Mouse (Mus musculus): ENCODE measurements at regions not wholly inside any gene's neighbourhood (a gene's known extent, or its start where the extent isn't known, plus 50 kb on each side); places are given as distances from the start of the nearest gene placed in this dataset.
A peak's percentile ranks its signal among the peaks of the same experiment; 100 is the strongest.
"Not testable (repeated sequence)": the region's sequence is repeated elsewhere in the genome, so short reads cannot be mapped to it uniquely, and the experiment has no call there.

DNA sequence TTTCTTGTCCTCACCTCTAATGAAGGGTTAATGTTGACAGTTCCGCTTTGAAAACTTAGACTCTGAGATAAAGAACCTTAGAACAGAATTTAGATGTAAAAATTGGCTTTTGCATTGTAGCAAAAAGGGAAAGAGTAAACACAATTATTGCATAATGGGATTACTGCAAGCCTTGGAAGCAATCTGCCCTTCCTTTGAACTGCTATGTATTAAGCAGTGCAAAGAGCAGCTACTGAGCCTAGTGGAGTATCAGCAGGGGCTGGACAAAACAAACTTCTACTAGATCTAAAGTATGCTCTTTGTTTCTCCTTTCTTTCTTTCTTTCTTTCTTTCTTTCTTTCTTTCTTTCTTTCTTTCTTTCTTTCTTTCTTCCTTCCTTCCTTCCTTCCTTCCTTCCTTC, 434.9 kb downstream of the Serpinb8 start:
- H3K4me1 ChIP-seq (replicated peaks): no peaks in the 10 kb centered on the region
- H3K4me2 ChIP-seq: no peak overlapping the region
- H3K36me3 ChIP-seq: no peaks in the 10 kb centered on the region
- no peak overlapping the region for H3K27ac ChIP-seq (replicated peaks)
- no peak for ATAC-seq (ENCODE audit: low read depth)
- H3K4me3 ChIP-seq: no peak overlapping the region
- WGBS: 83% methylated on average over 1 of the region's 1 CpGs
- no peaks in the 10 kb centered on the region for H3K27me3 ChIP-seq
- no peaks in the 10 kb centered on the region for H3K9me3 ChIP-seq
- H3K9ac ChIP-seq: no peak overlapping the region

DNA sequence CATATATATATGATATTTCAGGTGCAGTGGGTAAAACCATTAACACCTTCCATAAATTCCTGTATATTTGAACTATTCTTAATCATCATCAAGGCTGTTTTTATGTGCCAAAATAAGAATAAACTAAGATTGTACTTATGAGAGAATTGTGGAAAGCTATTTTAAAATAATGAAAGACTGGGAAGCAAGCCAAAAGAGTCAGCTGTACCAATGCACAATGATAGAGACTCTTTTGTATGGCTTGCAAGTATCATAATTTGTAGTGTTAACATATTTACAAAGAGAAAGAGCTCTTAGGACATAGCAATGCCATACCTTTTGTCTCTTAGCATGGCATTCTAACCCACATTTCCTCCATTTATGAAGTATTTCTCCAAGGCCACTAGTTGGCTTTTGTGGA, 436.7 kb downstream of the Serpinb8 start:
- ATAC-seq (ENCODE audit: low read depth): no peak
- Histone ChIP-seq H3K9me3 (no peaks in the 10 kb centered on the region), H3K27me3 (no peaks in the 10 kb centered on the region), H3K36me3 (no peaks in the 10 kb centered on the region), H3K27ac (replicated peaks) (no peak overlapping the region), H3K4me1 (replicated peaks) (no peaks in the 10 kb centered on the region), H3K9ac (no peak overlapping the region), H3K4me2 (no peak overlapping the region), H3K4me3 (no peak overlapping the region)

DNA sequence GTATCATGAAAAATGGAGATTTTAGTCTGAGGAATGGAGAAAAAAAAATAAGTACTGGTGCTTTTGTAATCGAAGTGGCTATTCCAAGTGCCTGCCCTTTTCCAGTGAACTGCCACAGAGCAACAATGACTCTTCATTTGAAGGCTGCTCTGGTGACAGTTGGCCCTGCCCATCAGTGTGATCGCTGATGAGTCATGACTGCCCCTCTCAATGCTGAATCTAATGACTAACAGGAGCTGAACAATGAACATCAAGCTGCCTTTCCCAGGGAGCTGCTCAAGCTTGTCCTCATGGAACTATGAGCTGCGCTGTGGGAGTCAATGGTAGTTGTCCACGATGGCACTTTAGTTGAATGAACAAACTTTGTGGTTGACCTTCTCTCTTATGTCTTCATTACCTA, 456.4 kb downstream of the Serpinb8 start:
- Histone ChIP-seq H3K4me3 (no peak overlapping the region), H3K4me2 (no peak overlapping the region), H3K9me3 (no peaks in the 10 kb centered on the region), H3K9ac (no peak overlapping the region), H3K27me3 (no peaks in the 10 kb centered on the region), H3K27ac (replicated peaks) (no peak overlapping the region), H3K4me1 (replicated peaks) (peaks cover 3% of the 10 kb centered on the region; the same call in 1 of the 2 replicates), H3K36me3 (no peaks in the 10 kb centered on the region)
- WGBS: 78% methylated on average over 4 of the region's 4 CpGs
- ATAC-seq (ENCODE audit: low read depth): no peak

DNA sequence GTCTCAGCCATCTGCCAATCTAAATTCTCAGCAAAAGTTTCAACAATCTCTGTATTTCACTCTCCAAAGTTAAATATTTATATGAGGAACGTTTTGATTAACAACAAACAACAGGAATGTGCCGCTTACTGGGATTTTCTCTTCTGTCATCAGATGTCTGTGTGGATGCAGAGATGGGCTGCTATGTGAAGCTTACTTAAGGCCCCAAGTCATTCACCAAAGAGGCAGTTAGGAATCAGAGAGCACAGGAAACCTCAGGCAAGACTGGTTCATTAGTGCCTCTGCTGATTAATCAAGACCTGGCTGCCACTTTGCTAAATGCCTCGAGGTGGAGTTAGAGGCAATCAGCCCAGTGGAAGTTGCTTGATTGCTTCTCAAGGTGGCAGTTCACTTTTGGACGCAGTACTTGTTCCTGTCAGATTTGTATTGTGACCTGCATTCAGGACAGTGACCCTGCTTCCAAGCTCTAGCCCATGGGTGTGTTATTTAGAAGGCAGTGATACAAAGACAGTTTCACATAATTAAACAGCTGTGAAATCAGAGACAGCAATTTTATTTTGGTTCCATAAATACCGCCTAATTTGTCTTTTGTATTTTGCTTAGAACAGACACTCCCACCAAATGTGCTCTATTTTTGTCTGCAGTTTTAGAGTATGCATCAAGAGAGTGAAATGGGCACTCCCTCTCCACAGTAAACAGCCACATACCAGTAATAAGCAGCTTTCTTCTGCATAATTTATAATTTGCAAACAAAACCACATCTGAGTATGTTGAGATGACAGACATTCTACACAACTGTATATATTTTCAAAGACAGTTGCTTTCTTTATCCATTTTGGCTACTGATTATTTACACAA, 457.3 kb downstream of the Serpinb8 start:
- H3K27ac ChIP-seq (replicated peaks): no peak overlapping the region
- no peak for ATAC-seq (ENCODE audit: low read depth)
- H3K4me3 ChIP-seq: no peak overlapping the region
- H3K36me3 ChIP-seq: no peaks in the 10 kb centered on the region
- no peaks in the 10 kb centered on the region for H3K9me3 ChIP-seq
- no peak overlapping the region for H3K9ac ChIP-seq
- H3K4me1 ChIP-seq (replicated peaks): peaks cover 3% of the 10 kb centered on the region; the same call in 1 of the 2 replicates
- 58% methylated on average over 5 of the region's 5 CpGs for WGBS
- no peak overlapping the region for H3K4me2 ChIP-seq
- H3K27me3 ChIP-seq: no peaks in the 10 kb centered on the region

DNA sequence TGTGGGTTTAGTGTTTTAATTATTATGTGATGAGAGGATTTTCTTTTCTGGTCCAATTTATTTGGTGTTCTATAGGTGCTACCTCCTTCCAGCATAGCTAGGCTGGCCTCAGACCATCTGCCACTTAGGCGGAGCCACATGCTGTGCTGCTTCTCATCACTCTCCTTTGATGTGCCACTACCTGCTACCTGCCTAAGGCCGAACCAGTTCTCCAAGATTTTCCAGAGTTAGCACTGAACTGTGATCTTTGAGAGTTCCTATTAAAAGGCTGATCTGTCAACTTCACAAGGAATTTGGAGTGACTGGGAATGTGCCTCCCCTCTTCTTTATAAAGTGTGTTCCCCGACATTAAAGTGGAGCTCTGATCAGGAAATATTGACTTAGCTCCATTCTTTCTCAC, 504.8 kb downstream of the Serpinb8 start:
- Histone ChIP-seq H3K27ac (replicated peaks) (no peak overlapping the region), H3K27me3 (no peaks in the 10 kb centered on the region), H3K36me3 (no peaks in the 10 kb centered on the region), H3K9ac (no peak overlapping the region), H3K4me1 (replicated peaks) (no peaks in the 10 kb centered on the region), H3K4me2 (no peak overlapping the region), H3K4me3 (no peak overlapping the region), H3K9me3 (no peaks in the 10 kb centered on the region)
- no peak for ATAC-seq (ENCODE audit: low read depth)
- 87% methylated on average over 3 of the region's 3 CpGs for WGBS

DNA sequence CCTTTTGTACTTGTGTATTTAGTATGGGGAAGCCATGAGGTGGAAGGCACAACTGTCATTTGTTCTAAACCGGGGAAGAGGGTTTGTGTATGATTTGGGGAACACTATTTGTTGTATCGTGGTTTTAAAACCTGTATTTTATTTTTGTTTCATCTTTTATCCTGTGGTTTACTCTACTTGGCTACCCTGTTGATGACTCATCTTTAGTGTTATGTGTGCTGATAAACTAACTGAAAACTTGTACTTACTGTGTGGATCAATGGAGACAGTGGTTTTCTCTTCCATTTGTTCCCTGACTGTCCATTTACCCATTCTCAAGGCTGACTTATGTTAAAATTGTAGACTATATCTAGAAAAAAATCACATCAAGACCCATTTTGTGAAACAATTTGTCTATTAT, 512.8 kb downstream of the Serpinb8 start:
- Histone ChIP-seq H3K4me3 (no peak overlapping the region), H3K4me2 (no peak overlapping the region), H3K27ac (replicated peaks) (no peak overlapping the region), H3K36me3 (no peaks in the 10 kb centered on the region), H3K4me1 (replicated peaks) (no peaks in the 10 kb centered on the region), H3K9me3 (no peaks in the 10 kb centered on the region), H3K9ac (no peak overlapping the region), H3K27me3 (no peaks in the 10 kb centered on the region)
- 88% methylated on average over 2 of the region's 2 CpGs for WGBS
- ATAC-seq (ENCODE audit: low read depth): no peak

DNA sequence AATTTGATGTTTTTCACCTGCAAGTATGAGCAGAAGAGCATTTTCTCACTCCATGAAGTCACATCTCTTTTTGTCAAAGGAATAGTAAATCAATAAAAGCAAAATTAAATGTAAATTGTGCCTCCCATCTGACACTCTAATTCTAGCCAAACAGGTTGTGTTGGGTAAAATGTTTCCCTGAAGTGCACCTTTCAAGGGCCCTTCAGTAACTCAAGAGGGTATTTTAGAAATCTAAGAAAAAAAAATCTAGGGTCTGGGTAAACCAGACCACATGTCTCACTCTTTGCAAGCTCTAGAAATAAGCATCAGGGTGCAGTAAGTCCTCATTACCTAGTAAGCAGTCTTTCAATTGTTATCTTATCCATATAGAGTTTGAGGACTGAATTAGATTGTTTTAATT, 521.2 kb downstream of the Serpinb8 start:
- ATAC-seq (ENCODE audit: low read depth): no peak
- Histone ChIP-seq H3K36me3 (no peaks in the 10 kb centered on the region), H3K27ac (replicated peaks) (no peak overlapping the region), H3K4me1 (replicated peaks) (no peaks in the 10 kb centered on the region), H3K4me3 (no peak overlapping the region), H3K9ac (no peak overlapping the region), H3K9me3 (no peaks in the 10 kb centered on the region), H3K4me2 (no peak overlapping the region), H3K27me3 (no peaks in the 10 kb centered on the region)

DNA sequence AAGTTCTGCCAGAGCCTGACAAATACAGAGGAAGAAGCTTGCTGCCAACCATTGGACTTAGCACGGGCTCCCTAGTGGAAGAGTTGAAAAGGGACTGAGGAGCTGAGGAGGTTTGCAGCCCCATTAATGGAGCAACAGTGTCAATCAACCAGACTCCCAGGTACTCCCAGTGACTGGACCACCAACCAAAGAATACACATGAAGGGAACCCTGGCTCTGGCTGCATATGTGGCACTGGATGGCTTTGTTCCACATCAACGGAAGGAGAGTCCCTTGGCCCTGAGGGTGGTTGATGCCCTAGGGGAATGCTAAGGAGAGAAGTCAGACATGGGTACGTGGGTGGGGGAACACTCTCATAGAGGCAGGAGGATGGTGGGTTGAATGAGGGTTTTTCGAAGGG, 537.6 kb downstream of the Serpinb8 start:
- no peak for ATAC-seq (ENCODE audit: low read depth)
- Histone ChIP-seq H3K36me3 (no peaks in the 10 kb centered on the region), H3K27ac (replicated peaks) (no peak overlapping the region), H3K4me3 (no peak overlapping the region), H3K4me2 (no peak overlapping the region), H3K4me1 (replicated peaks) (no peaks in the 10 kb centered on the region), H3K27me3 (no peaks in the 10 kb centered on the region), H3K9me3 (no peaks in the 10 kb centered on the region), H3K9ac (no peak overlapping the region)
- WGBS: 88% methylated on average over 4 of the region's 4 CpGs

DNA sequence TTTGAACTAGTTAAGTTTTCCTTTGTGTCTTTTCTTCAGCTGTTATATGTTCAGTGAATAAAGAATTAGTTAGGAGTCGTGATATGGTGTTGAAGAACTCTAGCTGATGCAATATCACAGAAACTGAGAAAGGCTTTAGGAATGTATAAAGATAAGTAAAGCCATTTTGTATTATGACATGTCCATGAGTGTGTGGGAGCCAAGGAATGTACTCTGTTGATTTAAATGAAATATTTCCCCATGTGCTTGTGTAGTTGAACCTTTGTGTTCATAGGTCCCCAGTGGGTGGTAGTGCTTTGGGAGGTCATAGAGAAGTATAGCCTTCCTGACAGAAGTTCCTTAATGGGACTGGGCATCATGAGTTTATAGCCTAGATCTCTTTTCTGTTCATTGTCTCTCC, 542.2 kb downstream of the Serpinb8 start:
- no peaks in the 10 kb centered on the region for H3K9me3 ChIP-seq
- no peaks in the 10 kb centered on the region for H3K4me1 ChIP-seq (replicated peaks)
- H3K36me3 ChIP-seq: no peaks in the 10 kb centered on the region
- 84% methylated on average over 1 of the region's 1 CpGs for WGBS
- H3K27ac ChIP-seq (replicated peaks): no peak overlapping the region
- no peaks in the 10 kb centered on the region for H3K27me3 ChIP-seq
- ATAC-seq (ENCODE audit: low read depth): no peak
- no peak overlapping the region for H3K4me3 ChIP-seq
- H3K9ac ChIP-seq: no peak overlapping the region
- H3K4me2 ChIP-seq: no peak overlapping the region

DNA sequence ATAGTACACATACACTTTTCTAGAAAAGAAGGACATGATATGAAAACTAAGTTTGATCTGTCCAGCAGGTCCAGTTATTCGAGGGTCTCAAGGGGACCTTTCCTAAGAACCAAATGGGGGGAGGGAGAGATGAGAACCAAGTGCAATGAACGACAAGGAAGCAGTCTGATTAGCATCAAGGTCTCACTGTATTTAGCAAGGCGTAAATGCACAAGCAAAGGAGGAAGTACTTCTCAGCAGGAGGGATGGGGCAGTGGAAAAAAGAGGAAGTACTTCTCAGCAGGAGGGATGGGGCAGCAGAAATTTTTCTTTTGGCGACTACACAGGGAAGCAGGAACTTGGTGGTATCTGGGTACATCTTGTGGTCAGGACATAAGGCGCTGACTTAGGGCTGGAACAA, 545.5 kb downstream of the Serpinb8 start:
- ATAC-seq (ENCODE audit: low read depth); H3K27ac ChIP-seq (replicated peaks); H3K4me3 ChIP-seq; H3K9ac ChIP-seq; H3K36me3 ChIP-seq; H3K4me1 ChIP-seq (replicated peaks); H3K4me2 ChIP-seq; H3K27me3 ChIP-seq; H3K9me3 ChIP-seq: not testable (repeated sequence)
- 85% methylated on average over 5 of the region's 5 CpGs for WGBS

DNA sequence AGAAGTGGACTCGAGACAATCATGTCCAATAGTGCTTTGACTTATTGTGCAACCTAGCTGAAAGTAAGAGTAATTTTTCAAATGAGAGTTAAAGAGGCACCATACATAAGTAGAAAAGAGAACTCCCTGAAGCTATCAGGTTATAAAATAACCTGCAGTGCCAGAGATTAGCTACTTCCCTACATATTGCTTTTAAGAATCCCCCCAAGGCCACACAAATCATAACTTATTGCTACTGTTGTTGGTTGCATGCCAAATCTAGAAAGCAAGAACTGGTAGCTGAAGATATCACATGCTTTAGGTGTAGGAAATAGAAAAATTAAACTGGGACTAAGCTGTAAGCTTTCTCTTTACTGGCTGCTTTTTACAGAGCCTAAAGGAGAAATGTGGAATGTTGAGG, 554.3 kb downstream of the Serpinb8 start:
- Histone ChIP-seq H3K36me3 (no peaks in the 10 kb centered on the region), H3K9me3 (no peaks in the 10 kb centered on the region), H3K4me2 (no peak overlapping the region), H3K27me3 (no peaks in the 10 kb centered on the region), H3K27ac (replicated peaks) (no peak overlapping the region), H3K4me1 (replicated peaks) (no peaks in the 10 kb centered on the region), H3K9ac (no peak overlapping the region), H3K4me3 (no peak overlapping the region)
- WGBS: 70% methylated on average over 1 of the region's 1 CpGs
- ATAC-seq (ENCODE audit: low read depth): no peak

DNA sequence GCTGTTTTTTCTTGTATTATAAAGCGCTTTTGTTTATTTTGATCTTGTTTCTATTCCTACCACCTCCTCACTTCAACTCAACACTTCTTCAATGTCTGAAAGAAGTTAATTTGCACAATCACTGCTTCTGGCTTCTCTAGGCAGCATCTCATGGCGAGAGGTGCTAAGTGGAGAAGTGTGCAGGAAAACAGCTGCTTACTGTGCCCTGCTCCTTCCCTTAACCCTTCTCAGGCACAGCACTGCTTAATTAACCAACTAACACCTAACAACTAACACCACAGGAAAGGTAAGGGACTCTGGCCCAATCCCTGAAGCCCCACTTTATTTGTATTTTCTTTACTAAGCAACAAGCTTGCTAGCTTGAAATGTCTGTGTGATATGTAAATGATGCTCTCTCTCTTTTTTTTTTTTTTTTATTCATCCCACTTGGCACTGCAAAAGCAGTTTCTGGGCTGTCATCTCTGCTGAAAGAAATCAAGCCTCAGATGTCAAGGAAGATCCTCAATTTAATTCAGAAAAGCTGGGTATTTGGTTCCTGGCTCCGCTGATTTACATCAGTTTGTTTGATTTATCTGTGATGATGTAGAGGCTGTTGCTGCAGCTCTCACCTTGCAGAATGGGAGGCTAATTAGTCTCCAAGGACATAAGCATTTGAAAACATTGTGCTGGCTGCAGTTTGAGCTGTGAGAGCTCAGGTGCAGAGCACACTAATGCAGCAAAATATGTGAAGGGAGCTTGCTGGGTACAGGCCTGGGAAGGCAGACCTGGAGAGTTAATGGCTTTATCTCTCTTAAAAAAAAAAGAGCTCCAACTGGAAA, 591.8 kb downstream of the Serpinb8 start:
- Histone ChIP-seq H3K27me3 (no peaks in the 10 kb centered on the region), H3K4me2 (no peak overlapping the region), H3K4me3 (no peak overlapping the region), H3K9me3 (no peaks in the 10 kb centered on the region), H3K27ac (replicated peaks) (no peak overlapping the region; the same call in 1 of the 2 replicates), H3K4me1 (replicated peaks) (peaks cover 13% of the 10 kb centered on the region), H3K9ac (no peak overlapping the region), H3K36me3 (no peaks in the 10 kb centered on the region)
- WGBS: 46% methylated on average over 3 of the region's 3 CpGs
- ATAC-seq (ENCODE audit: low read depth): peak; percentile 74
